Mouse (Mus musculus) telencephalon, adult 2 months (tissue): Measurements from ENCODE around the gene 4930555G01Rik.
"Not testable (repeated sequence)": the region's sequence is repeated elsewhere in the genome, so short reads cannot be mapped to it uniquely, and the experiment has no call there.

Source experiments
- DNase-seq: peaks from one replicate; pipeline ENCODE4 v3.0.0-alpha.2; 2011; ENCODE audit warnings: low read depth, low spot score

Gene 4930555G01Rik

GRCm38 (mm10) chr14:5050329-5050728 is at the start of gene 4930555G01Rik:
Gene 4930555G01Rik (plus strand): TSS chr14:5050629.
- DNase-seq: not testable (repeated sequence)

DNA sequence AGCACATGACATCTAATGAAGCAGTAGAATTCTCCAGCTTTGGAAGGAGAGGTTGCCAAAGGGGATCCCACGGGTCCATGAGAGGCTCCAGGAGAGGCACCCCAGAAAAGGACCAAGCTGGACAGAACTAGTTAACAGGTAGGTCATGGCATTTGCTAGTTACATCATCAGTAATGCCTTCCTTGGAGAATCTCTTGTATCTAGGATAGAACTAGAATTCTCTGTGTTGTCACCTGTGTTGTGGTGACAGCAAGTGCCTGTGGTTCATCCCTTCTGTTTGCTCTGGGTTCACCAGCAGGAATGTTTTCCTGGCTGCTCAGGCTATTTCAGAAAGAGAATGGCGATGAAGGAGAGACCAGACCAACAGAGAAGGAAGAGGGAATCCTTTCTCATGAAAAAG is 34.8 kb upstream of the 4930555G01Rik start, which contains the start of gene Gm3298:
TSS of gene Gm3298 (plus strand) at position 301 of the 400 bp plus-strand sequence.
- not testable (repeated sequence) for DNase-seq

- not testable (repeated sequence) for DNase-seq
Measured at GRCm38 (mm10) chr14:5070611-5071490, 20.4 kb downstream of the 4930555G01Rik start, which contains the start of gene Gm8281. Gene Gm8281 (plus strand): TSS chr14:5071040.
